Mouse (Mus musculus) liver, embryonic 11.5 days (tissue): ENCODE results near the gene C2cd3. TPM values are rescaled to one million over a fixed set of nuclear protein-coding genes. Genes with fewer than 3 reads are reported as not detected.

ENCODE experiments used
- ATAC-seq: fragments of 200-750 bp; cut with Nextera tagmentation; replicated peaks from 2 replicates; pipeline ENCODE4 v1.8.0; 2017; ENCODE audit warnings: moderate number of reproducible peaks, mild to moderate bottlenecking, moderate TSS enrichment, moderate library complexity; ENCODE audit not compliant: low FRiP score
- DNase-seq: peaks from one replicate; pipeline ENCODE4 v3.0.0-alpha.2; 2017; ENCODE audit warnings: low spot score
- H3K27ac ChIP-seq: fragments of 300-500 bp; sonication (generic); 2 replicates; pipeline ENCODE4 v1.5.1; 2014; ENCODE audit warnings: mild to moderate bottlenecking, low read depth, low read length, control low read depth
- H3K27me3 ChIP-seq: fragments of 300-500 bp; sonication (generic); replicated peaks from 2 replicates; pipeline ENCODE4 v1.6.1; 2014; ENCODE audit warnings: low read length, mixed read lengths; ENCODE audit not compliant: control insufficient read depth, insufficient read depth
- H3K36me3 ChIP-seq: fragments of 300-500 bp; sonication (generic); 2 replicates; pipeline ENCODE4 v1.6.1; 2014; ENCODE audit warnings: mild to moderate bottlenecking, low read length, moderate library complexity, mixed read lengths; ENCODE audit not compliant: control insufficient read depth, insufficient read depth
- H3K4me1 ChIP-seq: fragments of 300-500 bp; sonication (generic); replicated peaks from 2 replicates; pipeline ENCODE4 v1.6.1; 2014; ENCODE audit warnings: low read length, mixed read lengths; ENCODE audit not compliant: control insufficient read depth, insufficient read depth
- H3K4me2 ChIP-seq: fragments of 300-500 bp; sonication (generic); 2 replicates; pipeline ENCODE4 v1.6.1; 2014; ENCODE audit warnings: mild to moderate bottlenecking, control low read depth, moderate library complexity
- H3K4me3 ChIP-seq: fragments of 300-500 bp; sonication (generic); 2 replicates; pipeline ENCODE4 v1.5.1; 2014; ENCODE audit warnings: low read depth, low read length, control low read depth
- H3K9ac ChIP-seq: fragments of 300-500 bp; sonication (generic); 2 replicates; pipeline ENCODE4 v1.6.1; 2014; ENCODE audit warnings: low read depth, low read length, control low read depth
- H3K9me3 ChIP-seq: fragments of 300-500 bp; sonication (generic); 2 replicates; pipeline ENCODE4 v1.6.1; 2016; ENCODE audit warnings: low read length, inconsistent platforms, mixed read lengths; ENCODE audit not compliant: control insufficient read depth
- WGBS: fragments of 180-500 bp; shearing (Covaris S2); extraction: QIAGEN DNeasy Blood & Tissue Kit; methylation state at CpG from one replicate; pipeline ENCODE4 v1.1.7; 2014; 5-methylcytosine and 5-hydroxymethylcytosine counted together
- polyA plus RNA-seq: library from polyadenylated mRNA; unstranded; fragments of >200 nt; fragmentation: Nextera tagmentation; extraction: Ambion mirVana; gene quantifications from 2 replicates; pipeline ENCODE4 v1.2.1, GENCODE M21; 2014

C2cd3 gene
- polyA plus RNA-seq, 1 experiment from 2014 or later, result 25.3 TPM

GRCm38 (mm10) chr7:100356768-100357167, 15.3 kb upstream of the C2cd3 start:
- Histone ChIP-seq H3K27me3 (no peaks in the 10 kb centered on the region), H3K36me3 (no peaks in the 10 kb centered on the region), H3K4me3 (no peak overlapping the region), H3K9ac (no peak overlapping the region), H3K9me3 (no peaks in the 10 kb centered on the region), H3K4me2 (no peak overlapping the region), H3K4me1 (no peaks in the 10 kb centered on the region), H3K27ac (no peak overlapping the region)
- no peak for ATAC-seq
- 84% methylated on average over 1 of the region's 1 CpGs for WGBS
- no peak for DNase-seq

DNA sequence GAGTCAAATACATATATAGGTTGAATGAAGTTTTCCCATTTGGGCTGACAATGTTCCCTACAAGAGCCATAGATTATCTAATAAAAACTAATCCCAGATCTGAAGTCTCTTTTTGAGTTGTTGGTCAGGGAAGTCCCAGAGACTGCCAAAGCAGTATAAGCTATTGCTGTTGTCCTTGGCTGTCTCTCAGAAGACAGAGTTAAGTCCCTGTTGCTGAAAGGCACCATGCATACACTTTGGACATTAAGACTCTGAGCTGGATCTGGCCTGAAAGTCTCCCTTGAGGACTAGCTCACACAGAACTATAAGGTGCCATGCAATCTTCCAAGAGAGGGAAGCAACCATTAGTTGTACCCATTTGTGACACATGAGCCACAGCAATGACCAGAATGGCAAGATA, 14.2 kb upstream of the C2cd3 start:
- Histone ChIP-seq H3K27ac (no peak overlapping the region), H3K9me3 (no peaks in the 10 kb centered on the region), H3K27me3 (no peaks in the 10 kb centered on the region), H3K36me3 (no peaks in the 10 kb centered on the region), H3K9ac (no peak overlapping the region), H3K4me2 (no peak overlapping the region), H3K4me3 (no peak overlapping the region), H3K4me1 (no peaks in the 10 kb centered on the region)
- DNase-seq (no peak), ATAC-seq (no peak)

DNA sequence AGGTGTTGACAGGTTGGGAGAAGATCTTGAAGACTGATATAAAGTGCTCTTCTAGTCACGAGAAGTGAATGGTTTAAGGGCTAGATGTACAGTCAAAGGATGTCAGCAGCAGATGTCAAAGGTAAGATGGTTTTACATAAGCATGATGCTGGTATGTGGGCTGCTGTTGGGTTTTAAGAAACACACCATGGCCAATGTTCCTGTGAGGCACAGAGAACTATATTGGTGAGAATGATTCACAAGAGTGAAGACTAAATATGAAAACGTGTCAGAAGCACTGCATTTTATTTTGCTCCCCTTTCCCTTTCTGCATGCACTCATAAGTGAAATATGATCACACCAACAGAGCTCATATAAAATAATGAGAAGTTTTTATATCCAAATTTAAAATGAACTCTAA, 8.9 kb upstream of the C2cd3 start:
- Histone ChIP-seq H3K4me3 (no peak overlapping the region), H3K9ac (no peak overlapping the region), H3K4me1 (peaks cover 3% of the 10 kb centered on the region; the same call in 1 of the 2 replicates), H3K9me3 (no peaks in the 10 kb centered on the region), H3K36me3 (no peaks in the 10 kb centered on the region; the same call in 1 of the 2 replicates), H3K27ac (no peak overlapping the region), H3K27me3 (no peaks in the 10 kb centered on the region), H3K4me2 (no peak overlapping the region)
- no peak for ATAC-seq
- no peak for DNase-seq
- 87% methylated on average over 2 of the region's 2 CpGs for WGBS

DNA sequence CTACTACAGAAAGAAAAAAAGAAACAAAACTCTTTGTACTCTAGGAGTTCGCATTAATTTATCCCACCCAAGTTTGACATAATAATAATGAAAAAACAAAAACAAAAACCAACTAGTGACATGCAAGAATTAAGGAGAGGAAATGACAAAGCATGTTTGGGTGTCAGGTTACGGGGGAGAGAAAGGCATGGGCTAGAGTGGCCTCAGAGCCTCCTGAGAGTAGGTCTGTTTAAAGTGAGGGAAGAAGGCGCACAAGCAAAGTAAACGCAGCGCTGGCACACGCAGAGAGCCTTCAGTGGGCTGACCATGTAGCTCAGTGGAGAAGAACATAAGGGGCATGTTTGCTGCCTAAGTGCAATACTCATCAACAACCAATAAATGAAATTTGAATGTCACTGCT, 7.1 kb upstream of the C2cd3 start:
- WGBS, result 44% methylated on average over 6 of the region's 6 CpGs
- H3K9me3 ChIP-seq, result no peaks in the 10 kb centered on the region
- no peak overlapping the region for H3K4me2 ChIP-seq
- DNase-seq (no peak), ATAC-seq (no peak)
- no peak overlapping the region for H3K9ac ChIP-seq
- H3K4me1 ChIP-seq, result peaks cover 5% of the 10 kb centered on the region; the same call in 1 of the 2 replicates
- no peaks in the 10 kb centered on the region for H3K27me3 ChIP-seq
- no peaks in the 10 kb centered on the region; the same call in 1 of the 2 replicates for H3K36me3 ChIP-seq
- no peak overlapping the region for H3K4me3 ChIP-seq
- H3K27ac ChIP-seq, result no peak overlapping the region

GRCm38 (mm10) chr7:100372452-100372980, 483 bp downstream of the C2cd3 start:
- peak overlapping the region; percentile 74 for H3K4me2 ChIP-seq
- WGBS, result 8% methylated on average over 17 of the region's 17 CpGs
- H3K4me3 ChIP-seq, result peak overlapping the region; percentile 77
- H3K36me3 ChIP-seq, result no peaks in the 10 kb centered on the region; the same call in 1 of the 2 replicates
- no peaks in the 10 kb centered on the region for H3K27me3 ChIP-seq
- H3K27ac ChIP-seq, result peak overlapping the region; percentile 81
- ATAC-seq (no peak), DNase-seq (no peak)
- H3K9me3 ChIP-seq, result no peaks in the 10 kb centered on the region
- H3K4me1 ChIP-seq, result peaks cover 17% of the 10 kb centered on the region
- peak overlapping the region; percentile 75 for H3K9ac ChIP-seq

GRCm38 (mm10) chr7:100378257-100378656, 6.2 kb downstream of the C2cd3 start:
- H3K36me3 ChIP-seq, result peaks cover 2% of the 10 kb centered on the region; the same call in 1 of the 2 replicates
- DNase-seq (no peak), ATAC-seq (no peak)
- H3K27me3 ChIP-seq, result no peaks in the 10 kb centered on the region
- no peak overlapping the region for H3K9ac ChIP-seq
- H3K27ac ChIP-seq, result no peak overlapping the region
- WGBS, result 70% methylated on average over 2 of the region's 2 CpGs
- no peak overlapping the region for H3K4me2 ChIP-seq
- H3K4me1 ChIP-seq, result peaks cover 3% of the 10 kb centered on the region; the same call in 1 of the 2 replicates
- no peaks in the 10 kb centered on the region for H3K9me3 ChIP-seq
- no peak overlapping the region for H3K4me3 ChIP-seq

DNA sequence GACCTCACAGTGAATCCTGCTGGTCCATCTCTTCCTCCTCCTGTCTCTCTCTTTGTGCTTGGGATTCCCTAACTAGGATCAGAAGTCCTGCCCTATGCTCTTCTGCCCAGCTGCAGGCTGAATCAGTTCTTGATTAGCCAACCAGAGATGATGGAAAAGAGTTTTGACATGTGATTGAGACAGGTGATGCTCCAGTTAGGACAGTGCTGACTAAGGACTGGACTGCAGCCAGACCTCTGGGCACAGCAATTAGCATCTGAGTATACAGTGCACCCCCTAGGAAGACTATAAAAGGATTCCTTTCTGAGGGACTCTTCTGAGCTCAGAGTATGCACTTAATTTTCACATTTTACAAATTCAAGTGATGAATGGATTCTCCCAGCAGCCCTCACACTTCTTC, 9.1 kb downstream of the C2cd3 start:
- no peak overlapping the region for H3K4me2 ChIP-seq
- H3K9ac ChIP-seq, result no peak overlapping the region
- no peak overlapping the region for H3K4me3 ChIP-seq
- no peaks in the 10 kb centered on the region for H3K4me1 ChIP-seq
- no peak for ATAC-seq
- DNase-seq, result no peak
- H3K9me3 ChIP-seq, result no peaks in the 10 kb centered on the region
- H3K27ac ChIP-seq, result no peak overlapping the region
- H3K27me3 ChIP-seq, result no peaks in the 10 kb centered on the region
- peaks cover 9% of the 10 kb centered on the region; the same call in 1 of the 2 replicates for H3K36me3 ChIP-seq

DNA sequence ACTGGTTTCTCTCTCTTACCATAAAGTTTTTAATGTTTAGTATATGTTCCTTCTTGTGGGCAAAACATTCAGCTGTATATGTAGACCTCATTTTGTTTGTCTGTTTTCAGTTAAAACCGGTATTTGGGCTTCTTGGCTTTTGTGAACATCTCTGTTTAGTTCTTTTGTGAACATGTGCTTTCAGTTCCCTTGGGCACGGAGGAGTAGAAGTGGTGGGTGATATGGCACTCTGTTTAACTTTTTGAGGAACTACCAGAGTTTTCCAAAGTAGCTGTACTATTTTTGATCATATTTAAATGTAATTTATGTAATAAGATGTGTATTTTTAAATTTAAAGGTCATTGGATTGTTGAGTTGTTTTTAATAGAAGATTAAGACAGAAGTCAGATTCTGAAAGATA, 11.2 kb downstream of the C2cd3 start:
- H3K27me3 ChIP-seq, result no peaks in the 10 kb centered on the region
- H3K36me3 ChIP-seq, result peaks cover 9% of the 10 kb centered on the region; the same call in 1 of the 2 replicates
- no peak overlapping the region for H3K9ac ChIP-seq
- no peak overlapping the region for H3K4me2 ChIP-seq
- ATAC-seq, result no peak
- no peak overlapping the region for H3K4me3 ChIP-seq
- no peaks in the 10 kb centered on the region; the same call in none of the 2 replicates for H3K4me1 ChIP-seq
- no peak for DNase-seq
- H3K27ac ChIP-seq, result no peak overlapping the region
- H3K9me3 ChIP-seq, result no peaks in the 10 kb centered on the region
- 79% methylated on average over 2 of the region's 2 CpGs for WGBS

DNA sequence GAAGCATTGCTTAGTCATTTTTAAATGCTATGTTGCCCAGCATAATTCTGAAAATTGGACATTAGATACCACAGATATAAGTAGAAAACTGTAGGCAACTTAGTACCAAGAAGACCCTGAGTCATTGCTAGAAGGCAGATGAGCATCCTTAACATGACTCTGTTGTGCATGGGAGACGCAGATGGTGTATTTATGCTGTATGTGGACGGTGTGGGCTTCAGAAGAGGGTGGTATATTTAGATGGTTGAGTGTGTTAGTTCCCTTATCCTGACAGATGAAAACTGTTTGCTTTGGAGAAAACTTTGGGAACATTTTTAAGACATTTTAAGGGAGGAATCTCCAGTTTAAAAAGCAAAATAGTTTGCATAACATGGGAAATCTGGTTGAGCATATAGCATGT, 16.1 kb downstream of the C2cd3 start:
- H3K36me3 ChIP-seq, result peaks cover 13% of the 10 kb centered on the region; the same call in 1 of the 2 replicates
- H3K4me1 ChIP-seq, result no peaks in the 10 kb centered on the region; the same call in none of the 2 replicates
- ATAC-seq, result no peak
- no peak overlapping the region for H3K4me2 ChIP-seq
- DNase-seq, result no peak
- H3K9me3 ChIP-seq, result no peaks in the 10 kb centered on the region
- no peak overlapping the region for H3K27ac ChIP-seq
- 92% methylated on average over 2 of the region's 2 CpGs for WGBS
- no peak overlapping the region for H3K4me3 ChIP-seq
- no peak overlapping the region for H3K9ac ChIP-seq
- no peaks in the 10 kb centered on the region for H3K27me3 ChIP-seq
